Mouse (Mus musculus) intestine, embryonic 14.5 days (tissue): ENCODE results near the gene Sla2. TPM values are rescaled to one million over a fixed set of nuclear protein-coding genes. Genes with fewer than 3 reads are reported as not detected.
"Not testable (repeated sequence)": the region's sequence is repeated elsewhere in the genome, so short reads cannot be mapped to it uniquely, and the experiment has no call there.

ENCODE experiments used
- ATAC-seq: fragments of 200-750 bp; cut with Nextera tagmentation; replicated peaks from 2 replicates; pipeline ENCODE4 v1.8.0; 2017; ENCODE audit warnings: low read depth, moderate number of reproducible peaks, moderate TSS enrichment, moderate library complexity; ENCODE audit not compliant: low FRiP score, low TSS enrichment
- DNase-seq: peaks from one replicate; pipeline ENCODE4 v3.0.0-alpha.2; 2018; ENCODE audit warnings: low spot score
- H3K27ac ChIP-seq: fragments of 300-500 bp; sonication (generic); 2 replicates; pipeline ENCODE4 v1.5.1; 2014; ENCODE audit warnings: low read depth, mild to moderate bottlenecking, control low read depth
- H3K27me3 ChIP-seq: fragments of 300-500 bp; sonication (generic); replicated peaks from 2 replicates; pipeline ENCODE4 v1.6.1; 2014; ENCODE audit warnings: low read length, control low read depth; ENCODE audit not compliant: control insufficient read depth, insufficient read depth
- H3K36me3 ChIP-seq: fragments of 300-500 bp; sonication (generic); 2 replicates; pipeline ENCODE4 v1.6.1; 2014; ENCODE audit warnings: low read length, control low read depth; ENCODE audit not compliant: control insufficient read depth, insufficient read depth
- H3K4me1 ChIP-seq: fragments of 300-500 bp; sonication (generic); replicated peaks from 2 replicates; pipeline ENCODE4 v1.6.1; 2014; ENCODE audit warnings: low read length, control low read depth, mixed read lengths; ENCODE audit not compliant: control insufficient read depth, insufficient read depth
- H3K4me2 ChIP-seq: fragments of 300-500 bp; sonication (generic); 2 replicates; pipeline ENCODE4 v1.6.1; 2014; ENCODE audit warnings: low read length
- H3K4me3 ChIP-seq: fragments of 300-500 bp; sonication (generic); 2 replicates; pipeline ENCODE4 v1.5.1; 2014; ENCODE audit warnings: low read depth, low read length, control low read depth, mixed read lengths
- H3K9ac ChIP-seq: fragments of 300-500 bp; sonication (generic); 2 replicates; pipeline ENCODE4 v1.6.1; 2014; ENCODE audit warnings: mild to moderate bottlenecking, low read length
- H3K9me3 ChIP-seq: fragments of 300-500 bp; sonication (generic); 2 replicates; pipeline ENCODE4 v1.6.1; 2016; ENCODE audit warnings: low read length, control low read depth; ENCODE audit not compliant: control insufficient read depth
- WGBS: fragments of 180-500 bp; shearing (Covaris S2); extraction: QIAGEN DNeasy Blood & Tissue Kit; methylation state at CpG from one replicate; pipeline ENCODE4 v1.1.7; 2014; 5-methylcytosine and 5-hydroxymethylcytosine counted together
- polyA plus RNA-seq: library from polyadenylated mRNA; unstranded; fragments of >200 nt; fragmentation: Nextera tagmentation; extraction: Ambion mirVana; gene quantifications from 2 replicates; pipeline ENCODE4 v1.2.1, GENCODE M21; 2014

The Sla2 gene
- polyA plus RNA-seq, 1 experiment from 2014 or later: 0.51 TPM

- not testable (repeated sequence) for H3K27me3 ChIP-seq, H3K9ac ChIP-seq, H3K4me1 ChIP-seq, H3K4me2 ChIP-seq, H3K36me3 ChIP-seq, DNase-seq, H3K4me3 ChIP-seq, H3K27ac ChIP-seq, H3K9me3 ChIP-seq, ATAC-seq
- 85% methylated on average over 6 of the region's 6 CpGs for WGBS
Observed at GRCm38 (mm10) chr2:156825128-156825527, 61.9 kb downstream of the Sla2 start.

Other genes with a start within 250 kb of the Sla2 start
- gene Myl9, start 111.8 kb downstream of the Sla2 start, polyA plus RNA-seq: 1,449 and 1,579 TPM in 2 replicates
- 61.4 and 63.5 TPM in 2 replicates for gene Tgif2, start 47.2 kb downstream of the Sla2 start, polyA plus RNA-seq
- 6.3 and 8.9 TPM in 2 replicates for gene 4930518I15Rik, start 29.2 kb downstream of the Sla2 start, polyA plus RNA-seq
- gene Rab5if, start 24.1 kb downstream of the Sla2 start, polyA plus RNA-seq: 253 and 276 TPM in 2 replicates
- 36.7 and 41.4 TPM in 2 replicates for gene Ndrg3, start 104.9 kb upstream of the Sla2 start, polyA plus RNA-seq
- gene Dsn1, start 120.0 kb upstream of the Sla2 start, polyA plus RNA-seq: 31.6 and 36.4 TPM in 2 replicates
- 4.7 and 6.1 TPM in 2 replicates for gene Soga1, start 192.1 kb upstream of the Sla2 start, polyA plus RNA-seq
- not detected in 2 replicates for gene Tldc2, start 199.9 kb upstream of the Sla2 start, polyA plus RNA-seq
- gene Samhd1, start 248.1 kb upstream of the Sla2 start, polyA plus RNA-seq: 28.1 and 28.7 TPM in 2 replicates